Mouse (Mus musculus) erythroblast, adult 5-6 weeks (primary cell): Measurements from ENCODE around the gene Noxred1. TPM values are rescaled to one million over a fixed set of nuclear protein-coding genes. Genes with fewer than 3 reads are reported as not detected.
"Not testable (repeated sequence)": the region's sequence is repeated elsewhere in the genome, so short reads cannot be mapped to it uniquely, and the experiment has no call there.

Source experiments
- ATAC-seq: replicated peaks from 2 replicates; pipeline ENCODE4 v1.8.0; 2016; ENCODE audit warnings: moderate number of reproducible peaks, mild to moderate bottlenecking, moderate TSS enrichment, inconsistent platforms; ENCODE audit not compliant: poor library complexity, low FRiP score, severe bottlenecking
- total RNA-seq, 2 experiments: library from RNA; stranded (forward) in 1 of 2; stranded (reverse) in 1 of 2; fragments of 150-400 nt in 1 of 2; fragments of 200-764, 138-1000 nt in 1 of 2; gene quantifications; 2 replicates each; pipeline versions ENCODE4 v1.2.3 to v1.2.4; 2015 to 2017; ENCODE audit warnings: low replicate concordance in 2 of 2

Gene Noxred1
- total RNA-seq, 2 experiments from 2014 or later = not detected

DNA sequence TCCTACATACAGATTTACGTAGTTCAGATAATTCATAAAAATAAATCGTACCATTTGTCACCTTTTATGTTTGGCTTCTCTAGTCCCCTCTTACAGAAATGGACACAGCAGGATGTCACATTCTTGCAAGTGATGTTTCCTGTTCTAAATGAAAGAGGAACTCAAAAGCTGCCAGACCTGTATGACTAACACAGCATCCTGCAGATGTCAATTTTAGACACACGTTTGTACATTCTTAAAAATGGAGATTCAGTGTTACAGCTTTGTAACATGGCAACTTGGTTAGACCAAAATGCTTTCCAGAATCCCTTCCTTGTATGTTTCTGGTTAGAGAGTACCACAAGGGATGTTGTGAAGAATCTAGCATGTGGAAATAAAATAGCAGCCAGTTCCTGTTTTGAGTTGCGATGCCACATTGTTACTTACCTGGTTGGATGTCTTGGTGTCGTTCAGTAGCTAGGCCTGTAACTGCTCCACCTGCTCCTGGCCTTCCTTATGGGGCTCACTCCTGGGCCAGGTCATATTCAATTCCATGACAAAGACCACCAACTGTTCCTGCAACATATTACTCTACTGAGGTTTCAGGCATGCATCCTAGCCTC, 1.5 kb downstream of the Noxred1 start:
- ATAC-seq = no peak

DNA sequence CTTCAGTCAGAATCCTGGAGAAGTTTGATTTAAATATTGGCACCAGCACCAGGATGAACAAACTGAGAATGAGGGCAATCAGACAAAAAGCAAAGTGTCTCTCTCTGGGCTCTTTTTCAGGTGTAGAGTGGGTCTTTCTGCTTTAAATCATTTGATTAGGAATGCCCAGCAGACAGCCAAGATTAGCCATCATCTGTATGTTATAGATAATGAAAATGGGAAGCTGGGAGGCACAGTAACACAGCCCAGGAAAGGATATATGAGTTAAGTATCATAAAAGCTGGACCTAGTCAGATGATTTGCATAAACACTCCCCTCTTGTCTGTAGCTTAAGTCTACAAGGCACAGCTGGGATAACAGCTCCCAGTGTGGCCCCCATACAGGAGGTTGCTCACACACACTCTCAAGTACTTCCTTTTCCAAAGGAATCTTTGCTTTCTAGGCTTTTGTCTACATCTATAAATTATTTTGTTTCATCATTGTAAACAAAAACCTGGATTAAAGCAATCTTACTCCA, 8.1 kb downstream of the Noxred1 start:
- ATAC-seq = no peak

DNA sequence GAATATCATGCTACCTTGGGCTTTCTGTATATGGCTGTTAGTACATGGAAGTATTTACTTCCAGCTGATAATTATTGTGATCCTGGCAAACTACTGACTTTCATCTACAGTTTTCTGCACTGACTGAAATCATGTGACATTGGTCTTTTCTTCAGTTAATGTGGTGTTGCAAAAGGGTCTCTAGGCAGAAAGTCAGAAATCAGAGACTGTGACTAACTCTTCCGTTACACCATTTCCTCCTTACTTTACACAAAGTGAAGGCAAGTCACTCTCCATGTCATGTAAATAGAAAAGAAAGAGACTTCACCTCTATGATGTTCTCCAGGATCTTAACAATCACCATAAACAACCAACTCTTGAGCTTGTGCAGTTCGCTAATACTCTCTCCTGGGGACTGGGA, 8.9 kb downstream of the Noxred1 start:
- no peak for ATAC-seq

DNA sequence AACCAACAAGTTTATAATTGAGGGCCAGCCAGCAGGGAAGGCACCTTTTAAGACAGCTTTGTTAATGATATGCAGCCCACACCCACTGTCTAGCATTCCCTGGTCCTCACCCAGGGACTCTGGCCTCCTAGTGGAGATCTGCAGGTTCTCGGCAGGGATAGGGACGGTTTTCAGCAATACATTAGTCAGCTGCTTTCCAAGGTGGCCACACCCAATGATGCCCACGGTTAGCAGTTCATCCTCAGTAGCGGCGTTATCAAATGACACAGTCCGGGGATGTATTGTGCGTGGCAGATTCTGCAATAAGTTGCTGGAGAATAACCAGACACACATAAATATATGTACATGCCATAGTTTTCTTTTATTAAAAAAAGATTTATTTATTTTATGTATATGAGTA, 11.7 kb downstream of the Noxred1 start:
- ATAC-seq = no peak

DNA sequence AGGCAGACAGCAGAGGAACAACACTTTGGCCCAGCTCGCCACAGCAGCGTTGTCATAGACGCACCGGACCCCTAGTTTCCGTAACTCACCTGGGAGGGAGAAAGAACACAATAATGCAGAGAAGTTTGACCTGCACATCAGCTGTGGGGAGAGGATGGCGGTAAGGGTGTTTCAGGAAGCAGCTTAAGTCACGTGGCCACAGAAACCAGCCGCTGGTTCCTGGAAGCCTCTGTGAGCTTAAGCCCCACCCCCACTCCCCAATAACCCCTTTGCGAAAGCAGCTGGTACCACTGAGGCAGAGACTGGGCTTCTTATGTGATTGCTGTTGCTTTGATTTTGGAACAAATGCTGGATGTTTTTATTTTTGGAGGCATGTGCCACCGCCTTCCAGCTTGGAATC, 13.6 kb downstream of the Noxred1 start:
- ATAC-seq = no peak

DNA sequence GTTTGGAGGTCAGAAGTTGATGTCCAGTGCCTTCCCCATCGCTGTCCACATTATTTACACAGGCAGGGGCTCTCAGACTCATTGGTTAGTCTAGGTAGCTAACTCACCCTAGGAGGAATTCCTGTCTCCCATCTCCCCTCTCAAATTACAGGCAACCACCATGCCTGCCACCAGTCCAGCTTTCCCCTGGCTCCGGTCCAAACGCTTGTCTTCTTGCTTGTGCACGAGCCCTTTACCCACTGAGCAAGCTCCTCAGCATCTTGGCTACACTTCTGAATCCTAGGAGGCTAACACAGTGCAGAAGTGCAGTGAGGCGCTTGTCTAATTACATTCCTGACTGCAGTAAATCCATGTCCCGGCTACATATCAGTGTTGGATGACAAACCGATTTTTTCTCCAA, 19.2 kb downstream of the Noxred1 start:
- no peak for ATAC-seq

DNA sequence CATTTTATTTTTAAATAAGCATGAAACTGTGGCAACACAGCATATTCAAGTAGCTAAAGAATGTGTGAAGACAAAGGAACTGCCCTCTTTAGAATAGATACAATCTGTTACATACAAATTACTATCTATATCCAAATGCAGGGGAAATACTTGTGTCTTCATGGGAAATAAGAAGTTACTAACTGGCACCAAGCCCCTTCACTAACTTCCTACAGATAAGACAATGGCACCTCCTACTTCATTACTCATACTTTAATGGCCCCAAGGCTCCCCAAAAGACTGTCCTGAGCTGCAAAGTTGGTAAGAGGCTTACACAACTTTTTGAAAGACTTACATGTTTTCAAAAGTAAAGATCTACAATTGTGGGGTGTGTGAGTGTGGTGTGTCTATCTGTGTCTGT, 20.9 kb downstream of the Noxred1 start:
- ATAC-seq = no peak

DNA sequence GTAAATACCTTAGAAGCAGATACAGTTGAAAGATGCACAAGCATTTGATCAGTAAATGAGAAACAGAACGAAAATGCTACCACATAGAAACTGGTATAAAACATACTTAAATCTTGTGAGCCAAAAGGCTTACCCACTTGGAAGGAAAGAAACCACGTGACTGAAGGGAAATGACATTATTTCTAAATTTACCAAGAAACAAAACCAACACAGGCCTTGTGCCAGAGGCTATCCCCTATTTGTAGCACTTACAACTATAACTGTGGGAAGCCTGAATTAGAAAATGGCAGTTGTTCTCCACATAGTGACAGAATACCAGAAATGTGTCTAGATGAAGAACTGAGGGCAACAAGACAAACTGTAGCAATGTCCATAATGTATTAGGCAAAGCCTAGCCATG, 22.5 kb downstream of the Noxred1 start:
- ATAC-seq = no peak

DNA sequence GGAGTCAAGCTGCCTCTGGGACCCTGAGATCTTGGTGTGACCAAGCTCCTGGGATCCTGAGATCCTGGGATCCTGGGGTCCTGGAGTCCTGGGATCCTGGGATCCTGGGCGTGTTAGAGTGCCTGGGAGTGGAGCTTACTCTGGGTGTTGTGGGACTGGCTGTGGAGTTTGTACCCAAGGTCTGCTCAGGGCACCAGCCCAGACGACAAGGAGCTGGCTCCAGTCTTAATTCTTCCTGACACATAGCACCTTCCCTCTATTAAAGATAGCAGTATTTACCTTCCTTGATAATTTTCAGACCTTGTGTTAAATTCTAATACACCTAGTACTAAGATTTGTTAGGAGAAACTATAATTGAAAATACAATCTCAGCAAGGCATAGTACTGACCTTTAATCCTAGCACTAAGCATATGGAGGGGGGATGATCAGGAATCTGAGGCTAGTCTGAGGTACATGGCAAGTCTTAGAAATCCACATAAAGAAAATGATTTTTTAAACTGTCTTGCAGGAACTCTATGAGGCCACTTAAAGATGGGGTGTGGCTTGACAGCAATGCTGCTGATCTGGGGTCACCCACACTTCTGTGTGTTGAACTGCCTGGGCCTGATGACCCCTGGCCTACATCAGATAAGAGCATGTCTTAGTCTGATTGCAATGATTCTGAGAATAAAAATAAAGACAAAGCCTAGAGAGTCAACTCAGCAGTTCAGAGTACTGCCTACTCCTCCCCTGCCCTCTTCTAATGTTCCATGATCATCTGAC, 25.5 kb downstream of the Noxred1 start:
- no peak for ATAC-seq

DNA sequence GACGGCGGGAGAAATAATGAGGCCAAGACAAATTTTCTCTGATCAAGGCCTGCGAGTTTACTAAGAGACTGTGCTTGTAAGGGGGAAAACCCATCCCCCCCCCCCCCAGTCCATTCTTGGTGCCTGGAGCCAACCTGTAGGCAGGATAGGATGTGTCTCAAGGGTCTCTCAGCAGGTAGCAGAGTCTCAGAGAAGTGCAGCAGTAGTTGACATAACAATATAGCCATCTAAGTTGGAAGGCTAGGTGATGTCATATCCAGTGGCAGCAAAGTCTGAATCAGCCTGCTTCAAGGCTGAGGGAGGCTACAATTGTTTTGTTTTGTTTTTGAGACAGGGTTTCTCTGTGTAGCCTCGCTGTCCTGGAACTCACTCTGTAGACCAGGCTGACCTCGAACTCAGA, 32.7 kb downstream of the Noxred1 start:
- ATAC-seq = not testable (repeated sequence)

DNA sequence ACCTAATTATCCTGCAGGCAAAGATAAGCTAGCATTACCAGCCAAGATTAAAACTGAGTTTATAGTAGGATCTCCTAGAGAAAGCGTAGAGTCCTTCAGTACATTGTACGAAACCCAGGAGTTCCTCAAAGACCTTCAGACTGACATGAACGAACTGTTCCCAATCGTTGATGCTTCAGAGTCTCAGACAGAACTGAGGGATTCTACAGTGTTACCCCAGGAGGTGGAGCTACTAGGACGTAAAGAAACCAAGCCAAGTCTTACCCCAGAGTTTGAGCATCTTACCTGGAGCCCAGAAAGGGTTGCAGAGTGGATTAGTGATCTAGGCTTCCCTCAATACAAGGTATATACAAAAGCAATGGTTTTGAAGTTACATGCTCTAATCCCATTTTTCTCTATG, 36.8 kb downstream of the Noxred1 start:
- no peak for ATAC-seq

DNA sequence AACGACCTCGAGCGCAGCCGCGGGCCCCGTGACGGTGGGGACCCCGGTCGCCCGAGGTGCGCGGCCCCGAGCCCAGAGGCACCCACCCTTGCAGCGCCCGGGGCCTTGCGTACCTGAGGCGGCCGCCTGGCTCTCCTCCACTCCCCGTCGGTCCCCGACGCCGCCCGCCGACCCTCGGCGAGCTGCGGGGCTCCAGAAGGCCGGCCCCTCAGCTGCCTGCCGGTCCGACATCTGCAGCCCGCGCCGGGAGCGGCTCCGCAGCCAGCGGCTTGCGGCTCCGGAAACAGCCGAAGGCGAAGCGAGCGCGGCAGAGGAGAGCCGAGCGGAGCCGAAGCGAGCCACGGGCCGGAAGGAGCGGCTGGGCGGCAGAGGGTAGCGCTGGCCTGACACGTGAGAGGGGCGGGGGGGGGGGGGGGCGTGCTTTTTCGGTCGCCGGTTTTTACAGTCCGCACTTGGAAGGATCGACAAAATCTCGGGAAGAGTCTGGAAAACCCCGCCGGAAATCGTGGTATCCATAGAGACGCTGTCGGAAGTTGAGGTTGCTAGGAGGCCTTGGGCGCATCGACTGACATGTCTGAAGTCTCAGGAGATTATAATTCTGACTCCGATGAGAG, 38.5 kb downstream of the Noxred1 start, which contains the start of gene Tmed8:
Gene Tmed8 (minus strand): TSS at position 482 of the 614 bp plus-strand sequence.
- no peak for ATAC-seq

DNA sequence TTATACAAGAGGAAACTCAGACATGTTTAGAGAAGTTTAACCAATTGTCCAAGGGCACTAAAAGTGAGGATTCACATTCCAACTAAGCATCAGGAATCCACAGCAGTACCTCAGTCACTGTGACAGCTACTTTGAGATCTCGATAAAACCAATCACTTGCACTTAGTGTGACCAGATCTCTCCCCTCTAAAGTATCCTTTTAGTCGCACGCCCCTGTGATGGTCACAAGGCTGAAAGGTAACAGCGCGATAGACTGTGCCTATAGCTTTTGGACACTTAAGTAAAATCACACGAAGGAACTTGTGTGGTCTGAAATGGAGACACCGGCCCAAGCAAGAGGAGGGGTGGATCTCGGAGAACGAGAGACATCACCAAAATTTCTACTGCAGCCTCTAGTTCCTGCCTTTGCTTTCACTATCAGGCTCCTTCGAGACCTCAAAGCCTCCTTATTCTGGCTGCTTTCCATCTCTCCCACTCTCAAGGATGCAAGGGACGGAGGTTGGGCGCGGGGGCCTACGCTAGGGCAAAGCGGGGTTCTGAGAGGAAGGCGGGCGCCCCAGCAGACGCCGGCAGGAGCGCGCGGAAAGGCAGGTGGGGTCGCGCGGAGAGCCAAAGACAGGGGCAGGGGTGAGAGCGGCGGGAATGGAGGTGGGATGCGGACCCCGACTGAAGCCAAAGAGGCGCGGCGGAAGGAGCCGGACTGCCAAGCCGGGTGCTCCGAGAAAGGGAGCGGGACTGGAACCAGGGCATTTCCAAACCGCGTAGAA, 39.1 kb downstream of the Noxred1 start, which contains the start of gene Samd15:
Gene Samd15 (plus strand): TSS at position 518 of the 767 bp plus-strand sequence.
- ATAC-seq = no peak

DNA sequence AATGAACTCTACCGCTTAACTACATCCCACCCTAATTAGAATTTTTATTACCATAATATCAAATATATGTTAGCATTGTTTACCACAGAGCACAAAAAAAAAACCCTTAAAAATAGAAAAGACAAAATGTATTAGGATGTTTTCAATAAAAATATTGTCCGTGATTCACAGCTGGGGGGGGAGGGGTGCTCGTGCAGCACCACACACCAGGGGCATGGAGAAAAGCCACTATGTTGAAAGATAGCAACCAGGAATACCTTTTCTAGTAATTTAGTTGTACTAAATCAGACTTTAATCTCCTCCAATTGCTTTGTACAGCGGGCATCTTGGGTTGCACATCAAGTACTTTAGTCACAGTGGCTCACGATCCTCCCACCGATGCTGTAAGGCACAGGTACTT, 39.7 kb downstream of the Noxred1 start:
- no peak for ATAC-seq

DNA sequence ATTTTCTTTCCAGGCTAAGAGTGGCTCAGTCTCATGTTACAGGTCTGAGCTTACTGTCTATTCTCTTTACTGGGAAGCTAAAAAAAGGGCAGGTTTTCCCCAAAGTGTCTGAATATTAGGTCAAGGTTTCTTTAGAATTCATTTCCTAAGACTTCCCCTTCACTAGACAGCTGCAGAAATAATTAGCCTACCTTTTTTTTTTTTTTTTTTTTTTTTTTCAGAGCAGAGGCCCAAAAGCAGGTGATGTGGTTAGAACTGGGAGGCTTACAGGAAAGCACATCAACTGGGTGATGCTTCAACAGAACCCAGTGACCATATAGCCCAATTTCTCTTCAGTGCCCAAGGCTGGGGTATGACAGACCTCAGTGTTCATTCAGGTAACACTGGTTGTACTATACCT, 42.2 kb downstream of the Noxred1 start:
- ATAC-seq = no peak

DNA sequence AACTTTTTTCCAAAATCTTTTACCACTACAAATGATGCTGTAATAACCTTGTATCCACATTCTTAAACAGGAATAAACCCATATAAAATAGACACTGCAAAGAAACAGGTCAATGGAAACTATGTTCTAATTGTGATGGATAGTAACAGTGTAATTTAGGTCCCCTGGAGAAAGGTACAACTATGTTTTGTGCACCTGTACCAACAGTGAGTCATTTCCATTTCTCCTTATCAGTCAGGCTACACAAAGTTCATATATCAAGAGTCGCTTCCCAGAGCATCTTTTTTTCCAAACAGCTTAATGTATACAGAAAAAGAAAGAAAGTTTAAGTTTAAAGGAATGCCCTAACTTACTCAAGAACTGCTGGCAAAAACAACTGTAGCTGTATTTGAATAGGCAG, 43.5 kb downstream of the Noxred1 start:
- no peak for ATAC-seq

DNA sequence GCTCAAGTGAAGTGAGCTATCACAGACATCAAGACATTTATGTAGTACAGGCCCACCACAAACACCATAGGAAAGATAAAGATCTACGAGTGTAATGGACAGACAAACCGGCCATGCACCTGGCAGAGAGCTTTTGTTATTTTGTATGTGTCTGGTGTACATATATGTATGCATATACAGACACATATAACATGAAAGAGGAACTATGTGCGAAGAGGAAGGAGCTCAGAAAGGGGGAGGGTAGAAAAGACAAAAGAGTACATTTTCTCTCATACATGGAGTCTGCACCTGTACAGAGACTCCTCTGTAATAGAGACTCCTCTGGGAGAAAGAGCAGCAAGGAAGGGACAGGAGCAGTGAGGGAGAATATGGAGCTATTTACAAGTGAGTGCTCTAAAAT, 45.5 kb downstream of the Noxred1 start:
- no peak for ATAC-seq

DNA sequence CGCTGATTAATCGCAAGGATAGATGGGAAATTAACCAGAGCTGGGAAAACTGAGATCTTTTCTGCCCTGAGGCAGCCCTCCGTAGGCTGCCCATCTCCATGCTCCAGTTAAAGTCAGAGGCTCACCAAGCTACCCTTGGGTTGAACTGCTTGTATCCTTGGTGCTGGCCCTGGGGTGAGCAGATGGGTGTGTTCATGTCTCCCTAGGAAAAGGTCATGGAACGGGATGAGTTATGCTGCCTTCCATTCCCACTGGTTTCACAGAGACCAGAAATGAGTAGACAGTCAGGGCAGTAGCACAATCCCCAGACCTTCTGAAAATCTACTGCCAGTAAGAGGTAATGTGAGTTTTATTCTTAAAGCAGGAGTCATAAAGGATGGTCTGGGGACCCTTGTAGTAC, 60.9 kb downstream of the Noxred1 start:
- no peak for ATAC-seq

DNA sequence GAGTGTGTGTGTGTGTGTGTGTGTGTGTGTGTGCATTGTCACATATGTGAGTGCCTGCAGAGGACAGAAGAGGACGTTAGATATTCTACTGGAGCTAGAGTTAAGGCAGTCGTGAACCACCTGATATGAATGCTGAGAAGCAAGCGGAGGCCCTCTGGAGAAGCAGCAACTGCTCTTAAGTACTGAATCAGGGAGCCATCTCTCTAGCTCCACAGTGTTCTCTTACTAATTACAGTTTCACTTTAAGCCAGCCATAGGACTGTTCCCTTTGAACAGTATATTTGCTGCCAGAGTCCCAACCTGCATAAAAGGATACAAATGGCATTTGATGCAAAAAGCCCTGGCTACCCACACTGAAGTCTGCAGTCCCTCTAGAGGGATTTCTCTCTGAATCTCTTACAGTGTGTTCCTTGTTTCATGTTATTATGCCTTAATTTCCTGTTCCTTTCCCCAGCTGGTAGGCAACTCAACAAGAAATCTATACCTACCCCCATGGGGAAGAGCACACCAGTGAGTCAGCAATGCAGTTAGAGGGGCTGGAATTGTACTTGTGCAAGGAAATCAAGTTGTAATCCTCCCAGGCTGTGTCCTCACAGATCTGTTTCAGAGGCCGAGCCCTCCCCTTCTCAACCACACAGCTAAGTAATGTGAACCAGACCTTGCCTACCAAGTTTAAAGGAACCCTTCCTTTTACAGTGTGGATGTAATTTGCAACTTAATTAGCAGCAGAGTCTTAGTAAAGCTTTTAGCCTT, 63.2 kb downstream of the Noxred1 start:
- ATAC-seq = no peak
